Mouse (Mus musculus) embryonic fibroblast, embryonic 13.5 days (primary cell): ENCODE measurements at regions not wholly inside any gene's neighbourhood (a gene's known extent, or its start where the extent isn't known, plus 50 kb on each side); places are given as distances from the start of the nearest gene placed in this dataset.

Experiments used
- H3K27ac ChIP-seq: 2 replicates; pipeline ENCODE4 v1.5.1; 2012; ENCODE audit warnings: low read length, control low read depth, inconsistent platforms; ENCODE audit not compliant: insufficient read depth
- H3K4me1 ChIP-seq: 2 replicates; pipeline ENCODE4 v1.6.1; 2011; ENCODE audit warnings: low read length; ENCODE audit not compliant: control insufficient read depth, insufficient read depth
- H3K4me3 ChIP-seq: 2 replicates; pipeline ENCODE4 v1.5.1; 2011; ENCODE audit warnings: mild to moderate bottlenecking, control low read depth, low read length; ENCODE audit not compliant: insufficient read depth
- CTCF ChIP-seq: IDR thresholded peaks from 2 replicates; pipeline ENCODE4 v1.5.1; 2011; ENCODE audit warnings: mild to moderate bottlenecking, control low read depth, low read length, moderate library complexity, borderline replicate concordance; ENCODE audit not compliant: insufficient read depth
- POLR2A ChIP-seq: IDR thresholded peaks from 2 replicates; pipeline ENCODE4 v1.6.1; 2011; ENCODE audit warnings: low read depth, mild to moderate bottlenecking, control low read depth, low read length, moderate library complexity

DNA sequence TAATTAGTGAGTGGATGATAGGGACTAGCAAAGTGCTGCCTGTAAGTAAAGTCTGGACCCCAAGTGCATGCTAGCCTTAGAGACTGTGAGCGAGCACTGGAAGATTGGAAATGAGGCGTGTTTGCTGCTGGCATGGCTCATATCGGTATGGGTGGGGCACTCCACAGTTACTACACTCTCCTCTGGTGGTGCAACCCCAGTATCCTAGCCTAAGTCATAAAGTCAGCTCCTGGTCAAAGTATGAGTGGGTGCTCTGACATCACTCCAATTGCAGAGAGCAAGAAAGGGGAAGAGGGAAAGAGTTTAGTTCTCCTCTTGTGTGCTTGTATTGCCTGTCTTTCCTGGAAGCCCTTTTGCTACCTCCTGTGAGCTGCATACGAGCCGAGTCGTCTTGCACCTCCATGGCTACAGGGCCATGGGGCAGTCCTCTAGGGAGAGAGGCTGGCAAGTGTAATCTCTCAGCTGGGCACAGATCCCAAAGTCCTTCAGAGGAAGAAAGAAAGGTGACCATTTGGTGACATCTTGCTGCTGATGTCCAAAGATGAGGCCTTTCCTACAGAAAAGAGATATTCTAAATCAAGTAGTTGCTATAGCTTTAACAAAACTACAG is 281.2 kb upstream of the Id2 start:
- no peaks in the 10 kb centered on the region; the same call in 1 of the 2 replicates for H3K4me1 ChIP-seq
- TF ChIP-seq CTCF: no peak
- TF ChIP-seq POLR2A: no peak
- H3K27ac ChIP-seq: no peak overlapping the region
- H3K4me3 ChIP-seq: no peak overlapping the region

DNA sequence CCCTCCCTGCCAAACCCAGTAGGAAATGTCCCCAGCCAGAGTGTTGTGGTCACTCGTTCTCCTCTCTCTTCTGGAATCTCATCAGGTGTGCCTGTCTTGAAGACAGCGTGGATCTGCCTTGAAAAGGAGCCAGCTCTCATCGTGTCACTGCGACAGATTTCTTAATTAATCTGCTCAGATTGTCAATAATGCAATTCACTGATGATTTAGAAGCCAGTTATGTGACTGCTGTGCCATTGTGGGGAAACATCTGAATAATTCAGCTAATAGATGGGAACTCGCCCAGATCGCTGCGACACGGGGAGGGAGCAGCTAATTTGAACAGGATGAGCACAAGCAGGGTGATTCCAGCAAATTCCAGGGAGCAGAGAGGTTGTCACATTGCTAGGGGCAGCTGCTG is 279.5 kb upstream of the Id2 start:
- TF ChIP-seq POLR2A (no peak), CTCF (no peak)
- no peak overlapping the region for H3K27ac ChIP-seq
- H3K4me3 ChIP-seq: no peak overlapping the region
- no peaks in the 10 kb centered on the region for H3K4me1 ChIP-seq

DNA sequence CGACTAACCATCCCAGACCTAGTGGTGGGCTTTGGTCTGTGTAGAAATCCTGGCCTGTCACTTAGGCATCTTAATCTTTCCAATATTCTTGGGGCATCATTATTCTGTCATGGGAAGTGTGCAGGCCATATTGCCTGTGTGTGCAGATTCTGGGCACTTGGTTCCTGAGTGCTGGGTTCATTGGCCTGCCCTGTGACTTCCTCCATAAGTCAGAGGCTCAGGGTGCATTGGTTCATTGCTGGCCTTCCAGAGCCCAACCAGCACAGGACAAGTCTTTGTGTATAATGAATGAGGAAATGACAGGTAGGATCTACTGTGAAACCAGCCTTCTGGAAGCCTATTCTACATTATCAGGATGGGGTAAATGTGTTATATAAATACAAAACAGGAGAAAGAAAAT is 270.6 kb upstream of the Id2 start:
- no peak overlapping the region for H3K4me3 ChIP-seq
- no peak for TF ChIP-seq CTCF
- TF ChIP-seq POLR2A: no peak
- H3K27ac ChIP-seq: no peak overlapping the region
- H3K4me1 ChIP-seq: no peaks in the 10 kb centered on the region

DNA sequence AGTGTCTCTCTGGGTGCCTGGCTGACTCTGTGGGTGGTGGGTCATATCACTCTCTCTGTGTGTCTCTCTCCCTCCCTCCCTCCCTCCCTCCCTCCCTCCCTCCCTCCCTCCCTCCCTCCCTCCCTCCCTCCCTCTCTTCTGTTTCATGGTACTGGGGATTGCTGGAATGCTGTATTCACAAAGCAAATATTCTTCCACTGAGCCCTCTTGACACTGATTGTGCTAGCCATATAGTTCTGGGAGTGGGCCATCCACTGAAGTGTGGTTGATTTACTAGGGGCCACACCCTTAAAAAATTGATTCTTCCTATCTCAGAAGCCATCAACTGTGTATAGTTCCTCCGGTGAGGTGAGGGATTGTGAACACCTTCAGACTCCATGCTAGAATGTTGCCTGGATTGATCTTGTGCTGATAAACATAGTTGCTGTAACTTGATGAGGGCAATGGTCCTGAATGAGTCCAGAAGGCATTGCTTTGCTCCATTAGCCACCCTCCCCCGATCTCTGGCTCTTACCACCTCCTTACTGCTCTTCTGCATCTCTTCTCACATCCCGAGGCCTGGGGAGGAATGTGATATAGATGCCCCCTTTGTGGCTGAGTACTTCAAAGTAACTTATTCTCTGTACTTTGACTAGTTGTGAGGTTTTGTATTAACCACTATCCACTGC is 268.8 kb upstream of the Id2 start:
- no peaks in the 10 kb centered on the region for H3K4me1 ChIP-seq
- TF ChIP-seq CTCF: no peak
- TF ChIP-seq POLR2A: no peak
- no peak overlapping the region for H3K27ac ChIP-seq
- H3K4me3 ChIP-seq: no peak overlapping the region

DNA sequence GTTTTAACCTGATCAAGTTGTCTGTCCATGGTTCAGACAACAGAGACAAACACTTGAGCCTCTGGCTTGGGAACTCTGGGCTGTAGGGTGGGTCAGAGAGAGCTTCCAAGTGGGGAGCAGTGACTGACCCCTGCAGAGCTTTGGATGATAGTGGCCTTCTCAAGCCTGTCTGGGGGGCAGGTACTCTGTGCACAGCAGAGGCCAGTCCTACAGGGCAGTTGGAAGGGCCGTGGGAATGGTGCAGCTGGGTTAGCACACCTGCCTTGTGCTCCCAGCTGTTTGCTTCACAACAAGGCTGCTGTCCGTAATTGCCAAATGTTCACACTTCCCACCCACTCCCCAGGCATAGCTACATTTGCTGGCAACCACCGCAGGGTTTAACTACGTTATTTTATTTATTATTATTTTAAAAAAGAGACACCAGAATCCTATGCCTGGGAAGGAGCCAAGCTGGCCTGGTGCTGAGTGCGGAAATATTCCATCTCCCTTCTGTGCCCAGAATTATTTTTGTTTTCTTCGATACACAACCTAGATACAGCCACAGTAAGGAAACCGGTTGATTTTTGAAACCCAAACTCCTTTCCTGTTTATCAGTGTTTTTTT is 268.1 kb upstream of the Id2 start:
- H3K4me1 ChIP-seq: no peaks in the 10 kb centered on the region
- no peak overlapping the region for H3K4me3 ChIP-seq
- H3K27ac ChIP-seq: no peak overlapping the region
- TF ChIP-seq CTCF (no peak), POLR2A (no peak)

DNA sequence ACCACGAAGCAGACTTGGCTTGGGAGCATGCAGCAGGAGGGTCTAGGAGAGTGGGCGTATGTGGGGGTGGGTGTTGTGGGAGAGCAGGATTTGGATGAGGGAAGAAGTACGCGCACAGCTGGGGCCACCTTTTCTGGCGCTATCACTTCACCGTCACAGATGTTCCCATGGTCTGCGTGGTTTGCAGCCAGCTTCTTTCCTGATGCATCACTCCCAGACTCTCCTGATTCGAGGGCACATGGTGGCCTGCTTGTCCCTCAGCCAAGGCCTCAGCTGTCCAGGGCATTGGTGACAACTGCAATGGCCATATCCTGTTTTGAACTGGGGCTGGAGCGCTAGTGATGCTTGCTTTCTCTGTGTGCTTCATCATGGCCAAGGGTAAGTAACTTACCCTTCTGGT is 266.9 kb upstream of the Id2 start:
- Histone ChIP-seq H3K27ac (no peak overlapping the region), H3K4me3 (no peak overlapping the region), H3K4me1 (no peaks in the 10 kb centered on the region)
- TF ChIP-seq CTCF (no peak), POLR2A (no peak)

DNA sequence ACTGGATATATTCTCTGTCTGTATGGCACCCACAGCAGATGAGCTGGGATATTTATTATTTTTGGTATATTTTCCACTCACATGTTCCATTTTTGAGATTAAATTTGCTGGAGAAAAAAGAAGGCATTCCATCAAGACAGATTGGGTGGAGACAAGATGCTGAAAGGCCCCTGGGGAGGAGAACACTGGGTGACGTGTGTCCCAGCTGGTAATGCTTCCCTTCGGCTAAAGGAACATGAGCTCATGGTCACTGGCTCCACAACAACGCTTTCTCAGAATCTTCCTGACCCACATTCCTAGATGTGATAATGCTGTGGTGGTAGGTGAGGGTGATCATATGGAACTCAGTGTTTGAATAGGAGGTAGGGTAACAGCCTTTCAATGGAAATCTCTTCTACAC is 266.4 kb upstream of the Id2 start:
- no peak overlapping the region for H3K4me3 ChIP-seq
- no peak for TF ChIP-seq POLR2A
- no peak for TF ChIP-seq CTCF
- H3K4me1 ChIP-seq: no peaks in the 10 kb centered on the region
- H3K27ac ChIP-seq: no peak overlapping the region

DNA sequence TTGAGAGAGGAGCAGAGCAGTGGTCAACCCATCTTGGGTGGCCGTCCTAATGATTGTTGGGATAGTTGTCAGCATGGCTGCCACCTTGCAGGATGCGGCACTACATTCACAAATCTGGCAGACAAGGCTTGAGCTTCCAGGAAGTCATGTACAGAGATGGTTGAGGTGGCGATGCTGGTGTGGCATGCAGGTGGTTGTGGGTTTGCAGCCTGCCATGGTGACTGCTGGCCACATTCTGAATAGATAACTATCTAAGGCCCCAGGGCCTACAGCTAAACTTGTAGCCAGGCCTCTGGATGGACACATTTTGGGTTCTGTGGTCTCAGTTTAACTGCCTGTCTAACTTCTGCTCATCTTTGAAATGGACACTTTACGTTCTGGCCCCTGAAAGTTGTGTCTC is 265.8 kb upstream of the Id2 start:
- H3K27ac ChIP-seq: no peak overlapping the region
- no peaks in the 10 kb centered on the region for H3K4me1 ChIP-seq
- TF ChIP-seq POLR2A (no peak), CTCF (no peak)
- H3K4me3 ChIP-seq: no peak overlapping the region

DNA sequence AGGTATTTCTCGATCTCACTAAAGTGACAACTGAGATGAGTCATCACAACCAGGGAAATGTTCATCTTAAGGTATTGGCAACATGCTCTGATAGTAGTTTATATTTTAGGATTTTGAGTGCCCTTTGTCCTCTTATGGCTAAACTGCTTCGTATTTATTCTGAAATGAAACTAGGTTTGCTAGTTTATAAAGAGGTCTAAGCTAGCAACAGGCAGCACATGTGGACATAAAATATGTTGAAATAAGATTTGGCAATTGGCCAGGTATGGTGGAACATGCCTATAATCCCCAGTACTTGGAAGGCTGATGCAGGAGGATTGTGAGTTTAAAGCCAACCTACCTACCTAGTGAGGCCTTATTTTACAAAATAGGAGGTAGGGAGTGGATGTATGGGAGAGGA is 263.8 kb upstream of the Id2 start:
- TF ChIP-seq POLR2A (no peak), CTCF (no peak)

DNA sequence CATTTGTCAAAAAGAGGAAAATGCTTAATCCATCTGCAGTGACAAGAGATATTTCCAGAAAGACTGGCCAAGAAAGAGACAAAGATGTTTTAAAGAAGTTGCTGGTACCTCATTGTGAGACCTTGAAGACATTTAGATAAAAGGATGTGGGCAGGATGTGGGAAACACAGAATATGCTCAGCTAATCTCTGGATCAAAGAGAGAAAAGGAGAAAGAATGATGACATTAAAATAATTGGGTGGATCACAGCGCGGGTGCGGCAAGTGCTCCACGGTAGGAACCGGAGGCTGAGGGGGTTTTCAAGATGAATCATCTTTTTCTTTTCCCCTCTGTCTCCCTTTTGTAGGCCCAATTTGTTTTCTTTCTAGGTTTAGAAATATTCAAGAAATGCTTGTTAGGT is 263.0 kb upstream of the Id2 start:
- TF ChIP-seq POLR2A: no peak
- no peak for TF ChIP-seq CTCF
- Histone ChIP-seq H3K4me3 (no peak overlapping the region), H3K27ac (no peak overlapping the region), H3K4me1 (no peaks in the 10 kb centered on the region)

More for the DNA sequence above, 263.8 kb upstream of the Id2 start:
- no peak overlapping the region for H3K4me3 ChIP-seq
- no peaks in the 10 kb centered on the region for H3K4me1 ChIP-seq
- H3K27ac ChIP-seq: no peak overlapping the region
